Mouse (Mus musculus) limb, embryonic 11.5 days (tissue): ENCODE data around the gene Zfp976. TPM values are rescaled to one million over a fixed set of nuclear protein-coding genes. Genes with fewer than 3 reads are reported as not detected.
"Not testable (repeated sequence)": the region's sequence is repeated elsewhere in the genome, so short reads cannot be mapped to it uniquely, and the experiment has no call there.

ENCODE experiments used
- ATAC-seq: fragments of 200-750 bp; cut with Nextera tagmentation; 2 replicates; pipeline ENCODE4 v1.8.0; 2017; ENCODE audit warnings: low read depth; ENCODE audit not compliant: insufficient number of reproducible peaks, low FRiP score, low TSS enrichment
- DNase-seq: peaks from one replicate; pipeline ENCODE4 v3.0.0-alpha.2; 2015; ENCODE audit warnings: low spot score
- H3K27ac ChIP-seq: fragments of 300-500 bp; sonication (generic); replicated peaks from 2 replicates; pipeline ENCODE4 v1.5.1; 2014; ENCODE audit warnings: low read depth, mild to moderate bottlenecking, low read length
- H3K27me3 ChIP-seq: fragments of 300-500 bp; sonication (generic); 2 replicates; pipeline ENCODE4 v1.6.1; 2014; ENCODE audit warnings: mild to moderate bottlenecking, low read length, mixed read lengths; ENCODE audit not compliant: control insufficient read depth, insufficient read depth
- H3K36me3 ChIP-seq: fragments of 300-500 bp; sonication (generic); 2 replicates; pipeline ENCODE4 v1.6.1; 2014; ENCODE audit warnings: mild to moderate bottlenecking, low read length, moderate library complexity, mixed read lengths; ENCODE audit not compliant: control insufficient read depth, insufficient read depth
- H3K4me1 ChIP-seq: fragments of 300-500 bp; sonication (generic); 2 replicates; pipeline ENCODE4 v1.6.1; 2014; ENCODE audit warnings: low read length, mixed read lengths; ENCODE audit not compliant: control insufficient read depth, insufficient read depth
- H3K4me2 ChIP-seq: fragments of 300-500 bp; sonication (generic); 2 replicates; pipeline ENCODE4 v1.6.1; 2014; ENCODE audit warnings: low read depth, mild to moderate bottlenecking, moderate library complexity; ENCODE audit not compliant: severe bottlenecking
- H3K4me3 ChIP-seq: fragments of 300-500 bp; sonication (generic); 2 replicates; pipeline ENCODE4 v1.5.1; 2014; ENCODE audit warnings: low read depth, low read length
- H3K9ac ChIP-seq: fragments of 300-500 bp; sonication (generic); 2 replicates; pipeline ENCODE4 v1.6.1; 2014; ENCODE audit warnings: mild to moderate bottlenecking, low read length
- H3K9me3 ChIP-seq: fragments of 300-500 bp; sonication (generic); 2 replicates; pipeline ENCODE4 v1.6.1; 2016; ENCODE audit warnings: low read length; ENCODE audit not compliant: control insufficient read depth
- WGBS: fragments of 180-500 bp; shearing (Covaris S2); extraction: QIAGEN DNeasy Blood & Tissue Kit; methylation state at CpG from one replicate; pipeline ENCODE4 v1.1.7; 2014; 5-methylcytosine and 5-hydroxymethylcytosine counted together
- polyA plus RNA-seq: library from polyadenylated mRNA; unstranded; fragments of >200 nt; fragmentation: Nextera tagmentation; extraction: Ambion mirVana; gene quantifications from 2 replicates; pipeline ENCODE4 v1.2.1, GENCODE M21; 2014

Zfp976 gene
- 1.8 and 2.7 TPM in 2 replicates for polyA plus RNA-seq

- peak within 1 kb of the TSS; percentile 34; the same call in 1 of the 2 replicates for H3K9ac ChIP-seq
- ATAC-seq (peak; percentile 95), DNase-seq (peak; percentile 80)
- not testable (repeated sequence) for H3K9me3 ChIP-seq, H3K27ac ChIP-seq, H3K27me3 ChIP-seq, H3K4me1 ChIP-seq, H3K36me3 ChIP-seq
- peak within 1 kb of the TSS; percentile 30 for H3K4me3 ChIP-seq
- peak within 1 kb of the TSS; percentile 33 for H3K4me2 ChIP-seq
- WGBS, result 1% methylated on average over 25 of the region's 25 CpGs
Observed at GRCm38 (mm10) chr7:42642152-42643115, at the start of gene Zfp976. Zfp976 (minus strand) TSS chr7:42642588.

- H3K9ac ChIP-seq, H3K4me1 ChIP-seq, H3K36me3 ChIP-seq, H3K27me3 ChIP-seq, H3K4me2 ChIP-seq, ATAC-seq, H3K9me3 ChIP-seq, DNase-seq, H3K27ac ChIP-seq, H3K4me3 ChIP-seq: not testable (repeated sequence)
- WGBS, result 88% methylated on average over 6 of the region's 6 CpGs
Observed at GRCm38 (mm10) chr7:42680081-42680480, 37.7 kb upstream of the Zfp976 start.

GRCm38 (mm10) chr7:42679646-42680045, 37.3 kb upstream of the Zfp976 start:
- DNase-seq, H3K36me3 ChIP-seq, H3K4me2 ChIP-seq, H3K27ac ChIP-seq, H3K27me3 ChIP-seq, H3K4me1 ChIP-seq, H3K4me3 ChIP-seq, H3K9ac ChIP-seq, ATAC-seq, H3K9me3 ChIP-seq: not testable (repeated sequence)

- H3K4me1 ChIP-seq, H3K4me3 ChIP-seq, H3K4me2 ChIP-seq, ATAC-seq, H3K27me3 ChIP-seq, H3K9ac ChIP-seq, H3K9me3 ChIP-seq, H3K27ac ChIP-seq, H3K36me3 ChIP-seq: not testable (repeated sequence)
- 68% methylated on average over 4 of the region's 5 CpGs for WGBS
- peak; percentile 20 for DNase-seq
Observed at GRCm38 (mm10) chr7:42660140-42660539, 17.8 kb upstream of the Zfp976 start.

GRCm38 (mm10) chr7:42655211-42655610, 12.8 kb upstream of the Zfp976 start:
- H3K4me2 ChIP-seq, H3K36me3 ChIP-seq, ATAC-seq, H3K9ac ChIP-seq, H3K9me3 ChIP-seq, H3K27me3 ChIP-seq, H3K4me3 ChIP-seq, DNase-seq, H3K27ac ChIP-seq, H3K4me1 ChIP-seq: not testable (repeated sequence)
- WGBS, result 74% methylated on average over 2 of the region's 2 CpGs

- peak overlapping the region; percentile 33; the same call in 1 of the 2 replicates for H3K4me2 ChIP-seq
- not testable (repeated sequence) for ATAC-seq, H3K9ac ChIP-seq, H3K36me3 ChIP-seq, H3K27me3 ChIP-seq, H3K27ac ChIP-seq, H3K9me3 ChIP-seq, H3K4me1 ChIP-seq
- DNase-seq, result peak; percentile 21
- peak overlapping the region; percentile 30; the same call in 1 of the 2 replicates for H3K4me3 ChIP-seq
- 23% methylated on average over 3 of the region's 3 CpGs for WGBS
Observed at GRCm38 (mm10) chr7:42643120-42643620, 782 bp upstream of the Zfp976 start.

- H3K4me2 ChIP-seq, ATAC-seq: not testable (repeated sequence)
Observed at GRCm38 (mm10) chr7:42631031-42631430, 11.4 kb downstream of the Zfp976 start.

GRCm38 (mm10) chr7:42595666-42596065, 46.7 kb downstream of the Zfp976 start:
- not testable (repeated sequence) for ATAC-seq, H3K9me3 ChIP-seq, H3K4me1 ChIP-seq, H3K27ac ChIP-seq, H3K9ac ChIP-seq, H3K4me2 ChIP-seq, H3K27me3 ChIP-seq, H3K36me3 ChIP-seq, DNase-seq, H3K4me3 ChIP-seq

More at GRCm38 (mm10) chr7:42631031-42631430, 11.4 kb downstream of the Zfp976 start:
- H3K4me3 ChIP-seq, H3K9ac ChIP-seq, H3K9me3 ChIP-seq, H3K36me3 ChIP-seq, DNase-seq, H3K4me1 ChIP-seq, H3K27me3 ChIP-seq, H3K27ac ChIP-seq: not testable (repeated sequence)
